Mouse (Mus musculus) heart, postnatal 0 days (tissue): ENCODE results near the gene Tenm2. TPM values are rescaled to one million over a fixed set of nuclear protein-coding genes. Genes with fewer than 3 reads are reported as not detected.

Source experiments
- ATAC-seq: fragments of 200-750 bp; cut with Nextera tagmentation; 2 replicates; pipeline ENCODE4 v1.8.0; 2017; ENCODE audit warnings: low read depth, moderate number of reproducible peaks, moderate library complexity; ENCODE audit not compliant: insufficient read depth
- DNase-seq: peaks from one replicate; pipeline ENCODE4 v3.0.0-alpha.2; 2016; ENCODE audit warnings: low spot score
- H3K27ac ChIP-seq: fragments of 300-500 bp; sonication (generic); 2 replicates; pipeline ENCODE4 v1.5.1; 2014; ENCODE audit warnings: low read depth, mild to moderate bottlenecking
- H3K27me3 ChIP-seq: fragments of 300-500 bp; sonication (generic); 2 replicates; pipeline ENCODE4 v1.6.1; 2014; ENCODE audit warnings: low read length, mixed read lengths; ENCODE audit not compliant: control insufficient read depth, insufficient read depth
- H3K36me3 ChIP-seq: fragments of 300-500 bp; sonication (generic); replicated peaks from 2 replicates; pipeline ENCODE4 v1.6.1; 2014; ENCODE audit warnings: low read length, mixed read lengths; ENCODE audit not compliant: control insufficient read depth, insufficient read depth
- H3K4me1 ChIP-seq: fragments of 300-500 bp; sonication (generic); 2 replicates; pipeline ENCODE4 v1.6.1; 2014; ENCODE audit warnings: antibody characterized with exemption; ENCODE audit not compliant: control insufficient read depth, insufficient read depth
- H3K4me2 ChIP-seq: fragments of 300-500 bp; sonication (generic); 2 replicates; pipeline ENCODE4 v1.6.1; 2014; ENCODE audit warnings: low read depth, mild to moderate bottlenecking, low read length, moderate library complexity
- H3K4me3 ChIP-seq: fragments of 300-500 bp; sonication (generic); 2 replicates; pipeline ENCODE4 v1.5.1; 2014; ENCODE audit warnings: low read depth, low read length
- H3K9ac ChIP-seq: fragments of 300-500 bp; sonication (generic); replicated peaks from 2 replicates; pipeline ENCODE4 v1.6.1; 2014; ENCODE audit warnings: low read depth, low read length, mixed read lengths
- H3K9me3 ChIP-seq: fragments of 300-500 bp; sonication (generic); replicated peaks from 2 replicates; pipeline ENCODE4 v1.6.1; 2016; ENCODE audit warnings: low read length; ENCODE audit not compliant: control insufficient read depth
- CTCF ChIP-seq: IDR thresholded peaks from 2 replicates; pipeline ENCODE4 v1.5.1; 2016; ENCODE audit warnings: antibody characterized with exemption, control low read depth, low read depth
- EP300 ChIP-seq: IDR thresholded peaks from 2 replicates; pipeline ENCODE4 v1.6.1; 2016; ENCODE audit warnings: antibody characterized with exemption, low read depth
- WGBS: fragments of 180-500 bp; shearing (Covaris S2); extraction: QIAGEN DNeasy Blood & Tissue Kit; methylation state at CpG from one replicate; pipeline ENCODE4 v1.1.7; 2014; 5-methylcytosine and 5-hydroxymethylcytosine counted together
- polyA plus RNA-seq: library from polyadenylated mRNA; unstranded; fragments of >200 nt; fragmentation: Nextera tagmentation; extraction: Ambion mirVana; gene quantifications from 2 replicates; pipeline ENCODE4 v1.2.1, GENCODE M21; 2015
- total RNA-seq: library from RNA; depleted of rRNA; stranded (reverse); fragments of >200 nt; gene quantifications from 2 replicates; pipeline ENCODE4 v1.2.3, GENCODE M21; 2014; ENCODE audit warnings: low replicate concordance

Tenm2 gene
- total and polyA plus RNA-seq, 2 experiments from 2014 or later: 0.14 to 0.95 TPM

GRCm38 (mm10) chr11:36335147-36335546 lies 900.6 kb downstream of the Tenm2 start:
- 81% methylated on average over 5 of the region's 5 CpGs for whole genome bisulfite sequencing
- H3K27ac ChIP-seq: no peak overlapping the region
- H3K4me3 ChIP-seq: no peak overlapping the region
- TF ChIP-seq CTCF: no peak
- no peak for TF ChIP-seq EP300
- ATAC-seq (no peak), DNase-seq (no peak)
- H3K27me3 ChIP-seq: no peaks in the 10 kb centered on the region
- H3K4me1 ChIP-seq: no peaks in the 10 kb centered on the region; the same call in 1 of the 2 replicates
- no peak overlapping the region for H3K9ac ChIP-seq
- no peaks in the 10 kb centered on the region for H3K36me3 ChIP-seq
- no peaks in the 10 kb centered on the region for H3K9me3 ChIP-seq
- no peak overlapping the region for H3K4me2 ChIP-seq

GRCm38 (mm10) chr11:36334100-36334735 lies 901.5 kb downstream of the Tenm2 start:
- no peaks in the 10 kb centered on the region for H3K27me3 ChIP-seq
- no peak overlapping the region for H3K4me3 ChIP-seq
- TF ChIP-seq CTCF (no peak), EP300 (no peak)
- H3K4me2 ChIP-seq: no peak overlapping the region
- no peak for ATAC-seq
- no peaks in the 10 kb centered on the region for H3K9me3 ChIP-seq
- H3K36me3 ChIP-seq: no peaks in the 10 kb centered on the region
- H3K4me1 ChIP-seq: no peaks in the 10 kb centered on the region; the same call in 1 of the 2 replicates
- WGBS: 8% methylated on average over 7 of the region's 7 CpGs
- DNase-seq: no peak
- H3K9ac ChIP-seq: no peak overlapping the region
- H3K27ac ChIP-seq: no peak overlapping the region

GRCm38 (mm10) chr11:36332222-36332621 lies 903.5 kb downstream of the Tenm2 start:
- Histone ChIP-seq H3K9me3 (no peaks in the 10 kb centered on the region), H3K4me3 (no peak overlapping the region), H3K9ac (no peak overlapping the region), H3K27me3 (no peaks in the 10 kb centered on the region), H3K4me1 (no peaks in the 10 kb centered on the region; the same call in 1 of the 2 replicates), H3K36me3 (no peaks in the 10 kb centered on the region), H3K27ac (no peak overlapping the region), H3K4me2 (no peak overlapping the region)
- ATAC-seq (no peak), DNase-seq (no peak)
- TF ChIP-seq EP300 (no peak), CTCF (no peak)
- 76% methylated on average over 12 of the region's 12 CpGs for WGBS

GRCm38 (mm10) chr11:36331408-36332178 lies 904.2 kb downstream of the Tenm2 start:
- H3K4me2 ChIP-seq: no peak overlapping the region
- 63% methylated on average over 13 of the region's 13 CpGs for WGBS
- no peaks in the 10 kb centered on the region; the same call in 1 of the 2 replicates for H3K4me1 ChIP-seq
- H3K27ac ChIP-seq: no peak overlapping the region
- H3K4me3 ChIP-seq: no peak overlapping the region
- H3K36me3 ChIP-seq: no peaks in the 10 kb centered on the region
- ATAC-seq (no peak), DNase-seq (no peak)
- H3K9ac ChIP-seq: no peak overlapping the region
- no peaks in the 10 kb centered on the region for H3K9me3 ChIP-seq
- no peaks in the 10 kb centered on the region for H3K27me3 ChIP-seq
- TF ChIP-seq EP300 (no peak), CTCF (no peak)

GRCm38 (mm10) chr11:36327243-36327642 lies 908.5 kb downstream of the Tenm2 start:
- Histone ChIP-seq H3K9ac (no peak overlapping the region), H3K27ac (no peak overlapping the region), H3K27me3 (no peaks in the 10 kb centered on the region), H3K4me1 (no peaks in the 10 kb centered on the region), H3K4me2 (no peak overlapping the region), H3K9me3 (no peaks in the 10 kb centered on the region), H3K36me3 (no peaks in the 10 kb centered on the region), H3K4me3 (no peak overlapping the region)
- 64% methylated on average over 5 of the region's 5 CpGs for whole genome bisulfite sequencing
- DNase-seq (no peak), ATAC-seq (no peak)
- no peak for TF ChIP-seq CTCF
- no peak for TF ChIP-seq EP300
